Mouse (Mus musculus): ENCODE measurements around the gene Iqsec1.

- TF ChIP-seq CTCF (IDR thresholded peaks at IDR 0.05; ENCODE audit: low read depth, low read length) (no peak), POLR2A (IDR thresholded peaks at IDR 0.05; ENCODE audit: insufficient read depth, low read length) (no peak), EP300 (IDR thresholded peaks at IDR 0.05; ENCODE audit: insufficient read depth, low read depth, low read length) (no peak)
Observed at GRCm38 (mm10) chr6:90802058-90802457, 186.4 kb downstream of the Iqsec1 start.
